Comparison of ENCODE assay signal across 8 mouse cellular contexts in the genomic region with DNA sequence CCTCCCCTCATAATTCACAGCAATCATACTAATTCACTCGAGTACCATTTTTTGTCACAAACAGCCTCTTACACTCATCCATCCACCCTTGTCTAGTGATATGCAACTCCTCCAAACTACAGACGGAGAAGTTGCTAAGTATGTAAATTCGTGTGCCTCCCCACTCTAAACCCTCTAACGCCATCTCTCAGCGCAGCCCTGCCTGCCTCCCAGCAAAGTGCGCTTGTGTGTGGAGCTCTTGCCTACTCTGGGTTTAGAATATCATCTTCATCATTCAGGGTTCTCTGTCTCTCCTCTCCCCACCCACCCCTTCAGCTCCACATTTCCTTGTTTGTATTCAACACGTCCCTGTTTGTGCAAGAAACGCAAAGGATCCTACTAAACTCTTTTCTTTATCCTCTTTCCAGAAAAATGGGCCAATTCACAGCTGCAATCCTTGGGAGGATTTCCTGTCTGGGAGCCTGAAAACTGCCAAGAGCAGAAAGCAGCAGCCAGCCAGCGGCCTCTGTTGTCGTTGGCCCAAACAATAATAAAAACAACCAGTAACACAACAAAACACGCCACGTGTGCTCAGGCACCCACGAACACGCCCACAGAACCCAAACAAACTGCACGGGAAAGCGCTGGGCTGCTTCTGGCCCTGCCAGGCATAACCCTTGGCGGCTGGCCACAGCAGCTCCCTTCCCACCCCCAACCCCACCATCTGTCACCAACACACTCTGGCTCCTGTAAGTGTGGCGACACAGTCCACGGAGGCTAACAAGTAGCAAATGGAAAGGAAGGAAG.
DNase-seq lines count a peak whose midpoint lies in the region; ATAC-seq lines count a peak whose summit lies in the region.

No protein-coding gene starts in this region.

- H3K4me2 ChIP-seq in hindbrain, embryonic 13.5 days: peak overlapping the region; percentile 41

- H3K27me3 ChIP-seq in hindbrain, embryonic 13.5 days: no peaks in the 10 kb centered on the region

- WGBS in hindbrain, embryonic 13.5 days: 37% methylated on average over 19 of the region's 19 CpGs

- H3K9me3 ChIP-seq in hindbrain, embryonic 13.5 days: no peaks in the 10 kb centered on the region

- H3K9ac ChIP-seq in hindbrain, embryonic 13.5 days: no peak overlapping the region

- peak overlapping the region; percentile 5; the same call in 1 of the 2 replicates for H3K4me3 ChIP-seq in hindbrain, embryonic 13.5 days

- peak; percentile 83 for ATAC-seq in hindbrain, embryonic 13.5 days (ENCODE audit: low FRiP score)
- peak; percentile 89 for ATAC-seq in megakaryocyte progenitor cell, adult 5-6 weeks (replicated peaks; ENCODE audit: poor library complexity)

- DNase-seq in adipocyte (ENCODE audit: low spot score): peak; percentile 69
- DNase-seq in cerebellum, postnatal 14 days: peak; percentile 91 to 92
- DNase-seq in gastrocnemius, postnatal 10 days: peak; percentile 55
- peak; percentile 8 to 28 for DNase-seq in layer of hippocampus, postnatal 25 days (ENCODE audit: extremely low spot score in 1 of 2, low spot score in 1 of 2)
- DNase-seq in right cerebral cortex, postnatal 25 days: peak; percentile 43
- no peak for DNase-seq in yolk sac, embryonic 10.5 days (ENCODE audit: low spot score)

- H3K4me1 ChIP-seq in hindbrain, embryonic 13.5 days (replicated peaks): peaks cover 15% of the 10 kb centered on the region

- H3K27ac ChIP-seq in hindbrain, embryonic 13.5 days: peak overlapping the region; percentile 62; the same call in 1 of the 2 replicates

- H3K36me3 ChIP-seq in hindbrain, embryonic 13.5 days: no peaks in the 10 kb centered on the region
